Mouse (Mus musculus) E14TG2a.4 (cell line): ENCODE results near the gene Ror1.

ENCODE experiments used
- H3K27me3 ChIP-seq: 2 replicates; pipeline ENCODE4 v1.6.1; 2014; ENCODE audit warnings: low read length, control low read depth; ENCODE audit not compliant: insufficient read depth
- H3K36me3 ChIP-seq: 2 replicates; pipeline ENCODE4 v1.6.1; 2014; ENCODE audit warnings: low read length, control low read depth; ENCODE audit not compliant: insufficient read depth
- H3K4me1 ChIP-seq: replicated peaks from 2 replicates; pipeline ENCODE4 v1.6.1; 2014; ENCODE audit warnings: low read depth, low read length, control low read depth
- H3K4me3 ChIP-seq: replicated peaks from 2 replicates; pipeline ENCODE4 v1.5.1; 2014; ENCODE audit warnings: mild to moderate bottlenecking, low read length
- H3K9me3 ChIP-seq: 2 replicates; pipeline ENCODE4 v1.6.1; 2014; ENCODE audit warnings: low read length, control low read depth
- CTCF ChIP-seq: conservative IDR thresholded peaks from 2 replicates; pipeline ENCODE4 v1.5.1; 2014; ENCODE audit warnings: low read length
- NANOG ChIP-seq: IDR thresholded peaks from 2 replicates; pipeline ENCODE4 v1.6.1; 2014; ENCODE audit warnings: borderline replicate concordance, low read length, mixed read lengths
- POU5F1 ChIP-seq: IDR thresholded peaks from 2 replicates; pipeline ENCODE4 v1.6.1; 2014; ENCODE audit warnings: low read length, borderline replicate concordance

The Ror1 gene

DNA sequence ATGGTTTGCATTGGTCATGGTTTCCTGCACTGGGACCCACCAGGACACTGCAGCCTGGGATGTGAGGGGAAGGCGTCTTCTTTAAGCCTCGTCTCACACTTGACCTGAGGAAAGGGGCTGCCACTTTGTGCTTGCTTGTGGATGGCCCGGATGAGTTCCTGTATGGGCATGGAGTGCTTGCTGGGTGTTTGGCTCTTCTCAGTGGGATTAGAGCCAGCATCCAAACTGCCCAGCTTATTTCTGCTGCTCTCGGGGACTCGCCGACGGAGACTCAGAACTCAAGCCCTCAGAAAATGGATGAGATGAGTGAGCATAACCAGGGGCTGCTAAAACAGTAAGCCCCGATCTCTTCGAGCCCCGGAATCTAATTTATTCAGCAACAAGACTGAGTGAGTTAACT lies 157.1 kb downstream of the Ror1 start:
- Histone ChIP-seq H3K4me1 (no peaks in the 10 kb centered on the region), H3K9me3 (peaks cover 30% of the 10 kb centered on the region), H3K4me3 (no peak overlapping the region), H3K36me3 (no peaks in the 10 kb centered on the region), H3K27me3 (no peaks in the 10 kb centered on the region)
- TF ChIP-seq POU5F1: no peak
- TF ChIP-seq NANOG: no peak
- TF ChIP-seq CTCF: no peak

DNA sequence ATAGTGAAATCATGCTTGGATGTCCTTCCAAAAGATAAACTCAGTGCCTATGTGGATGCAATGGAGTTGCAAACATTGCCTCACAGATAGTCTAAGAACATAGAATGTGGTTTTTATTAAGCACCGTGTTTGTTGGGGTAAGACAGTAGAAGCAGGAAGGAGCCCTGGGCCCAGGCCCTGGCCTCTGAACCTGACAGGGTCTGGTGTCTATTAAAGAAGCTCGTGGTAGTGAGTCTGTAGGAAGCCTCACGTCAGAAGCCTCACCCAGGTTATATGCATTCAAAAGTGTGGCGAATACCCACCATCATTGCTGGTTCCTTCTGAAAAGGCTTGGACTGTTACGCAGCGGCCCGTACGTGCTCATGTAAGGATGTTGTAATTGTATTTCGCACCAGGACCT lies 157.8 kb downstream of the Ror1 start:
- H3K9me3 ChIP-seq: peaks cover 22% of the 10 kb centered on the region
- no peaks in the 10 kb centered on the region for H3K4me1 ChIP-seq
- H3K36me3 ChIP-seq: no peaks in the 10 kb centered on the region
- H3K27me3 ChIP-seq: no peaks in the 10 kb centered on the region
- no peak overlapping the region for H3K4me3 ChIP-seq
- no peak for TF ChIP-seq NANOG
- no peak for TF ChIP-seq CTCF

DNA sequence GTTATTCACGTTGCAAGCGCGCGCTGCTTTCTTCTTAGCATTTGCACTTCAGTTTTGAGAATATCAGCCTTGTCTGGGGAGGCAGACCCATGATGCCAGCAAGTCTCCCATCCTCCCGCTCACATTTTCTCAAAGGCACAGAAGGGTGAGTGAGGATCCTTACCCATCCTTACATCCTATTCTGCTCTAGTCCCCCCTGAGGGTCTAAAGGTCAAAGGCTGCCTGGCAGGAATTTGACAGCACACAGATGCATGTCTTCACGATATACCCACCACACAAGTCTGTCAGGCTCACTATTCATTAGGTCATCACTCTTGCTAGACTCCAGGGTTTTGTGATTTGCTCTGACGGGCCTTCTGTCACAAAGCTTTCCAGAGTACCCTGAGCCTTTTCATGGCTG lies 158.2 kb downstream of the Ror1 start:
- no peaks in the 10 kb centered on the region for H3K36me3 ChIP-seq
- no peaks in the 10 kb centered on the region for H3K27me3 ChIP-seq
- H3K4me3 ChIP-seq: no peak overlapping the region
- peaks cover 21% of the 10 kb centered on the region for H3K9me3 ChIP-seq
- TF ChIP-seq POU5F1 (no peak), NANOG (no peak), CTCF (no peak)
- no peaks in the 10 kb centered on the region for H3K4me1 ChIP-seq

DNA sequence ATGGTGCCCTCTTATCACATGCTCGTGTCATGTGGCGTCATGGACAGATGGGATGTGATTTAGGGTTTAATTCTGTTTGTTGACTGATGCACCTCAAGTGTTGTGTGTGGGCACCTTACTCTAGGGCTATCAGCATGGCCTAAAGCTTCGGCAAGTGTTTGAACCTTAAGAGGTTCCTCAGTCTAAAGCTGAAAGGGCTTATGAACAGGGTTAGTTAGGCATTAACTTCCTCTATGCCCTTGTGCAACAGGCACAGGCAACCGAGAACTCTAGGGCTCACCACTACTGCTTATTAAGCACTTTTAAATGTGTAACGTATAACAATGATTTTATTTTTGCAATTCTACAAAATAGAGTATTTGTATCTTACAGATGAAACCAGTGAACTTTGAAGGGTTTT lies 162.9 kb downstream of the Ror1 start:
- Histone ChIP-seq H3K36me3 (no peaks in the 10 kb centered on the region), H3K4me3 (no peak overlapping the region)

DNA sequence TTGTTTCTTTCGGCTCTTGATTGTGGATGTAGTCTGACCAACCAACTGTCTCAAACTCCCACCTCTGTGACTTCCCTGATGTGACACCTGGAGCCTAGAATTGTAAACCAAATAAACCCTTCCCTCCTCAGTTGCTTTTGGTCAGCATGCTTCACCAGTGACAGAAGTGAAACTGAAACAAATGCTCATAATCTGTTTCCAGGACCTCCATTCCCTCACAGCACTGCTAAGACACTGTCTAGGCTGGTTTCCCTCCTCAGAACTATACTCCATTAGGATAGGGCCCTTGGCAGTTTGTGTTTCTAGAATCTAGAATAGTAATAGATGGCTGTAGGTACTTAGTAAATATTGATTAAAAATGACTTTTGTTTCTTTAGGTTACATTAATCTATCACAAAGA lies 168.3 kb downstream of the Ror1 start:
- Histone ChIP-seq H3K9me3 (no peaks in the 10 kb centered on the region), H3K27me3 (no peaks in the 10 kb centered on the region), H3K36me3 (no peaks in the 10 kb centered on the region), H3K4me3 (no peak overlapping the region), H3K4me1 (no peaks in the 10 kb centered on the region)
- TF ChIP-seq POU5F1 (no peak), CTCF (no peak), NANOG (no peak)

More for the DNA sequence above, 162.9 kb downstream of the Ror1 start:
- Histone ChIP-seq H3K9me3 (peaks cover 21% of the 10 kb centered on the region), H3K27me3 (no peaks in the 10 kb centered on the region), H3K4me1 (no peaks in the 10 kb centered on the region)
- TF ChIP-seq NANOG: no peak
- no peak for TF ChIP-seq POU5F1
- TF ChIP-seq CTCF: no peak

DNA sequence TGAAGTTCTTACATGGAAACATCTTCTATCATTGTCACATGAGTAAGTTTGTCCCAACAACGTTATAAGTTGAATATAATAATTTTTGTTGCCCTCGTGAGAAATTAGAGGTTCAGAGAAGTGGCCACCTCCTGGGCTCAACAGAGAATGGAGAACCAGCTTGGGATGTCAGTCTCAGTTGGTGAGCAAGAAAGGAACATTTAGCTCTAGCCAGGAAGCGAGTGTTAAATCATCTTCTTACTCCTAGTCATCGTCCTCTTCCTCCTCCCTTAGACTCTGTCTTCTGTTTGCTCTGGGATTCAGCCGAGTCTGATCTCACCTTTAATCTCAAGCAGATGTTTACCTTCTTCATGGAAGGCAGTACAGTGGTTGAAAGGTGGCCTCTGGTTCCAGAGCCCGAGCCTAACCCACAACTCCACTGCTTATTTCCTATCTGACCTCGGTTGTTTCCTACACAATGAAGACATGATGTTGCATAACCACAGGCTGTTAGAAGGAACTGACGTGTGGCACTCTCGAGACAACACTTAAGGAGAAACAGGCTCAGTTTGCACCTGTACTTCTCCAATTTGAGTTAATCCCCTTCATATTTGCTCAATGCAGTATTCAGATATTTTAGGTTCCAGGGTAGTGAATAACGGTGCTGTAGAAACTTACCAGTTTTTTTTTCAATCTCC lies 175.6 kb downstream of the Ror1 start:
- H3K36me3 ChIP-seq: no peaks in the 10 kb centered on the region
- no peak for TF ChIP-seq CTCF
- TF ChIP-seq POU5F1: no peak
- TF ChIP-seq NANOG: no peak
- H3K9me3 ChIP-seq: no peaks in the 10 kb centered on the region
- H3K4me1 ChIP-seq: no peaks in the 10 kb centered on the region
- H3K27me3 ChIP-seq: no peaks in the 10 kb centered on the region
- no peak overlapping the region for H3K4me3 ChIP-seq

DNA sequence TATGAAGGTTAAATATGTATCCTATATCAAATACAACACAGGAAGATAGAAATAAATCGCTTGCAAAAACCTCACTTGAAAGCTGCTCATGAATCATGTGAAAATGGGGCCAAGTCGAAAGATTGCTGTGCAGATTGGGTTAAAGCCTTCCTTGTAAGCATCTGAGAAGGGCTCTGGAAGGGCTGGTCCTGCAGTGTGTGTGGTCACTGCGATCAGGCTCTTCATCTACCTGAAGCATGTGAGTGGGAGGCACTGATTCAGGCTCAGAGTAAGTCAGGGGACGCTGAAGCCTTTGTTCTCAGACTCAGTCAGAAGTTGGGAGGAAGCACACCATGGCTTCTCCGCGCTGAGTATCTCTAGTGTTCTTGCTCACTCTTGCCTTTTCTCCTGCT lies 176.1 kb downstream of the Ror1 start:
- Histone ChIP-seq H3K36me3 (no peaks in the 10 kb centered on the region), H3K4me3 (no peak overlapping the region), H3K4me1 (no peaks in the 10 kb centered on the region), H3K27me3 (no peaks in the 10 kb centered on the region), H3K9me3 (no peaks in the 10 kb centered on the region)
- no peak for TF ChIP-seq CTCF
- no peak for TF ChIP-seq POU5F1
- no peak for TF ChIP-seq NANOG

DNA sequence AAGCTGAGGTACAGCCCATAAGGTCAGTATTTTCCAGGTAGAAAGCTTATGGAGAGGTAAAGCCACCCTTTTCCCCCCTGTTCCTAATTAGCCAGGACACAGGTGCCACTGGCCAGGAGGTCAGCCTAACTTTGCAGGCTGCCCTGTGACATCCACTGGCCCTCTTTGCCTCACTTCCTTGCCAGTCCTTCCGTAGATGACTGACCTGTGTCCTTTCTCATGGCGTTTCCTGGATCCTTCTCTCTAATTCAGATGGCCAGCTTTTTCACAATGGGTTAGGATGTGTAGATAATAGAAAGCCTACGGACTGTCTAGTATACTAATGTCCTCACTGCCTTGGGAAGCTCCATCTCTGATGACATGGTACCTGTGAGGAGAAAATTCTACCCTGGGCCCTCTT lies 177.8 kb downstream of the Ror1 start:
- no peak for TF ChIP-seq POU5F1
- TF ChIP-seq NANOG: no peak
- no peak for TF ChIP-seq CTCF
- H3K27me3 ChIP-seq: no peaks in the 10 kb centered on the region
- H3K9me3 ChIP-seq: no peaks in the 10 kb centered on the region
- no peaks in the 10 kb centered on the region for H3K36me3 ChIP-seq
- H3K4me1 ChIP-seq: no peaks in the 10 kb centered on the region
- H3K4me3 ChIP-seq: no peak overlapping the region

DNA sequence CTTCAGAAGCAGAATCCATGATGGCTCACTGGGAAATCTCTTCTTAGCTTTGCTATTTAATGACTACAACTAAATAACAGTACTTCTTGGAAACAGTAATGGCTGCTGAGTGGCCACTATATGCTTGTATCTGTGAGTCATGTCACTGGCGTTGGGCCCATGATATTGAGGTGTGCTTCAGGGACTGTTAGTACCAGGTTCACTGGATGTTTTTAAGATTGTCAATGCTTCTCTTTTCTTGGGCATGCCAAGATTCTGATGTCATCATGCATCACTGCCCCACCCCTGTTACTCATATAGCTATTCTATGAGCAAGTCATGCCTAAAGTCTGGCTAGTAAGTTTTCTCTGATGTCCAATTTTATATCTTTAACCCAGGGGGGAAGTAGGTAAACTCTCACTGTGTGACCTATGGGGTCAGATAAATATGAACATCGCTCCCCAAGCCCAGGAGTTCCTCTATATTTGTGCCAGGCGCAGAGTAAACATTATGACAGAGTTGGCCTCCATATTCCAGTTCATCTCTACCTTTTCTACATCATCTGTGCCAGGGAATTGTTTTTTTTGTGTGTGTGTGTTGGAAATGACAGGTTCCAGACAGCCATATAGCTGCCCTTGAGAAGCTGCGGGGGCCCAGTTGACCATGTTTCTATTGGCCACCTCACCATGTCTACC lies 178.4 kb downstream of the Ror1 start:
- Histone ChIP-seq H3K9me3 (no peaks in the 10 kb centered on the region), H3K4me3 (no peak overlapping the region), H3K4me1 (no peaks in the 10 kb centered on the region), H3K36me3 (no peaks in the 10 kb centered on the region), H3K27me3 (no peaks in the 10 kb centered on the region)
- TF ChIP-seq CTCF (no peak), NANOG (no peak), POU5F1 (no peak)
